ENCODE assay signal across 8 mouse cellular contexts in genomic region chr5:137189326-137189725, GRCm38 (mm10). TPM values are rescaled to one million over a fixed set of nuclear protein-coding genes. Genes with fewer than 3 reads are reported as not detected.
DNase-seq lines count a peak whose midpoint lies in the region; ATAC-seq lines count a peak whose summit lies in the region.

No protein-coding gene starts in this region.

- H3K4me2 ChIP-seq in embryonic facial prominence, embryonic 13.5 days, result peak overlapping the region; percentile 87
- peak overlapping the region; percentile 94 for H3K4me2 ChIP-seq in hindbrain, embryonic 15.5 days
- H3K4me2 ChIP-seq in stomach, embryonic 15.5 days, result peak overlapping the region; percentile 80

- H3K36me3 ChIP-seq in embryonic facial prominence, embryonic 13.5 days, result no peaks in the 10 kb centered on the region
- H3K36me3 ChIP-seq in hindbrain, embryonic 15.5 days, result no peaks in the 10 kb centered on the region
- no peaks in the 10 kb centered on the region for H3K36me3 ChIP-seq in stomach, embryonic 15.5 days

- H3K9me3 ChIP-seq in embryonic facial prominence, embryonic 13.5 days, result no peaks in the 10 kb centered on the region
- H3K9me3 ChIP-seq in hindbrain, embryonic 15.5 days, result no peaks in the 10 kb centered on the region
- H3K9me3 ChIP-seq in stomach, embryonic 15.5 days, result no peaks in the 10 kb centered on the region

- H3K4me3 ChIP-seq in embryonic facial prominence, embryonic 13.5 days, result peak overlapping the region; percentile 56
- peak overlapping the region; percentile 54 for H3K4me3 ChIP-seq in hindbrain, embryonic 15.5 days
- H3K4me3 ChIP-seq in stomach, embryonic 15.5 days (replicated peaks), result peak overlapping the region; percentile 50

- 1% methylated on average over 34 of the region's 34 CpGs for WGBS in embryonic facial prominence, embryonic 13.5 days
- 2% methylated on average over 33 of the region's 34 CpGs for WGBS in hindbrain, embryonic 15.5 days
- 2% methylated on average over 34 of the region's 34 CpGs for WGBS in stomach, embryonic 15.5 days

- peak; percentile 6 to 23 for DNase-seq in cerebellum, postnatal 14 days
- DNase-seq in cerebellum, adult 9-10 months, result no peak
- DNase-seq in mesoderm, embryonic 11.5 days (ENCODE audit: low read depth, low spot score), result peak; percentile 16
- no peak for DNase-seq in layer of hippocampus, adult 9-11 months

- no peak overlapping the region for H3K27ac ChIP-seq in embryonic facial prominence, embryonic 13.5 days
- peak overlapping the region; percentile 57 for H3K27ac ChIP-seq in hindbrain, embryonic 15.5 days (replicated peaks)
- H3K27ac ChIP-seq in stomach, embryonic 15.5 days, result no peak overlapping the region

- H3K9ac ChIP-seq in embryonic facial prominence, embryonic 13.5 days, result peak overlapping the region; percentile 79
- peak overlapping the region; percentile 63 for H3K9ac ChIP-seq in hindbrain, embryonic 15.5 days
- H3K9ac ChIP-seq in stomach, embryonic 15.5 days, result peak overlapping the region; percentile 42; the same call in 1 of the 2 replicates

- no peaks in the 10 kb centered on the region for H3K4me1 ChIP-seq in embryonic facial prominence, embryonic 13.5 days
- H3K4me1 ChIP-seq in hindbrain, embryonic 15.5 days (replicated peaks), result peaks cover 5% of the 10 kb centered on the region; the same call in 1 of the 2 replicates
- no peaks in the 10 kb centered on the region for H3K4me1 ChIP-seq in stomach, embryonic 15.5 days

- H3K27me3 ChIP-seq in embryonic facial prominence, embryonic 13.5 days, result peaks cover 23% of the 10 kb centered on the region
- H3K27me3 ChIP-seq in hindbrain, embryonic 15.5 days, result peaks cover 6% of the 10 kb centered on the region; the same call in 1 of the 2 replicates
- H3K27me3 ChIP-seq in stomach, embryonic 15.5 days (replicated peaks), result 0 out of 2 replicates have a peak, but pooled peaks cover 3% of the 10 kb centered on the region

- ATAC-seq in CD4-positive, CD25-positive, alpha-beta regulatory T cell, adult 4 months, result peak; percentile 93
- ATAC-seq in embryonic facial prominence, embryonic 13.5 days (ENCODE audit: insufficient number of reproducible peaks, insufficient read depth, low FRiP score, low TSS enrichment, low read depth), result no peak
- peak; percentile 34; the same call in 1 of the 2 replicates for ATAC-seq in hindbrain, embryonic 15.5 days (ENCODE audit: low FRiP score, low read depth)
- ATAC-seq in stomach, embryonic 15.5 days (ENCODE audit: insufficient read depth, low FRiP score, low read depth), result no peak

RNA-seq across cellular contexts. Expression of gene Muc3a, which starts 22.9 kb away (rescaled TPM):
- 1 to 10 TPM; 8.0 to 9.5 TPM for polyA plus RNA-seq in CD4-positive, CD25-positive, alpha-beta regulatory T cell, adult 4 months (2017; shearing (Covaris generic))
- polyA plus RNA-seq in embryonic facial prominence, embryonic 13.5 days (2015; fragmentation: Nextera tagmentation; extraction: Ambion mirVana), result not detected in 2 replicates
- polyA plus RNA-seq in hindbrain, embryonic 15.5 days (2015; fragmentation: Nextera tagmentation; extraction: Ambion mirVana), result 0.40 and 0.51 TPM in 2 replicates
- polyA plus RNA-seq in stomach, embryonic 15.5 days (2015; fragmentation: Nextera tagmentation; extraction: Ambion mirVana), result 1.2 and 2.6 TPM in 2 replicates

RNA-seq across cellular contexts. Expression of gene Muc3, which starts 40.2 kb away (rescaled TPM):
- polyA plus RNA-seq in CD4-positive, CD25-positive, alpha-beta regulatory T cell, adult 4 months (2017; shearing (Covaris generic)), result not detected
- polyA plus RNA-seq in embryonic facial prominence, embryonic 13.5 days (2015; fragmentation: Nextera tagmentation; extraction: Ambion mirVana), result 5.1 TPM in 1 of 2 replicates, not detected in the other
- not detected in 2 replicates for polyA plus RNA-seq in hindbrain, embryonic 15.5 days (2015; fragmentation: Nextera tagmentation; extraction: Ambion mirVana)
- polyA plus RNA-seq in stomach, embryonic 15.5 days (2015; fragmentation: Nextera tagmentation; extraction: Ambion mirVana), result 0.54 and 1.9 TPM in 2 replicates

Comparison
In these comparisons a context has a peak if more than half of its experiments do, and no peak if none do; other contexts are left out.
1. DNase-seq: peak in cerebellum, postnatal 14 days (2 of 2) and mesoderm, embryonic 11.5 days (single experiment); none in cerebellum, adult 9-10 months (single experiment) and layer of hippocampus, adult 9-11 months (single experiment).
2. ATAC-seq: peak in CD4-positive, CD25-positive, alpha-beta regulatory T cell, adult 4 months (single experiment) and hindbrain, embryonic 15.5 days (single experiment); none in embryonic facial prominence, embryonic 13.5 days (single experiment) and stomach, embryonic 15.5 days (single experiment).
3. Peak in every context shown above with its lines, with median percentiles within 50 percentile points of each other: H3K4me2 ChIP-seq, H3K4me3 ChIP-seq and H3K9ac ChIP-seq.